Mouse (Mus musculus): Measurements from ENCODE around the gene Cox14. TPM values are rescaled to one million over a fixed set of nuclear protein-coding genes. Genes with fewer than 3 reads are reported as not detected.
"Not testable (repeated sequence)": the region's sequence is repeated elsewhere in the genome, so short reads cannot be mapped to it uniquely, and the experiment has no call there.

Cox14 gene
- total RNA-seq, 4 experiments from 2014 or later, result 154 to 172 (median 162) TPM

DNA sequence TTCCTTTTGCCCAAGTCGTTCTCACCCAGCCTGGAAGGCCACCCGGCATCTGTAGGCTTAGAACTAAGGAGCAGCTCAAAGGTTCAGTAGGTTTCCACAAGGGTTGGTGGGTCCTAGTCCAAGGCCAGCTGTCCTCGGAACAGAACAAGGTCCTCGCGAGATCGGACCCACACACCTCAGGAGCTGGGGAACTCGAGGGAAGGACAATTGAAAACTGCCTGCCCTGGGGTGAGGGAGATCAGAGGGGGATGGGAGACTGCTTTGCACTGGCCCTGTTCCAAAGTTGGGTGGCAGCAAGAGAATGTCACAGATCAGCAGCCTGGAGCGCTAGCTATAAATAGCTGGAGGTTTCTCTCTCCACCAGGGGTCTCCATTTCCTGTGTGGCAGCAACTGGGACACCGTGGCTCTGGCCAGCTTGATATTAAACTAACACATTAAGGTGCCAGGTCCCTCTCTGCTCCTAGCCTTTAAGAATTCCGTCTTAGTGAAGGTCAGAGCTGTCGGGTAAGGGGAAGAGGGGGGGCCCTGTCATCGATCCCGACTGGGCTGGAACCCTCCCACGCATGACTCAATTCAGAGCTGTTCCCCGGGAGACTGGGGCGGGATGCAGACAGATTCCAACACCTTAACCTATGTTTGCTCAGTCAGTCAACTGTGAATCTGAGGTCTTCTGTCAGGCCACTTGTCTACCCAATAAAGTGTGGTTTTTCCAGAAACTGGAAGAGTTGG is 961 bp upstream of the Cox14 start:
- peak; percentile 80 to 86 for DNase-seq (ENCODE audit: low spot score in 2 of 2)

GRCm38 (mm10) chr15:99726549-99726948 is 1.1 kb downstream of the Cox14 start:
- no peak for DNase-seq (ENCODE audit: low spot score in 2 of 2)

- DNase-seq (ENCODE audit: low spot score in 2 of 2), result not testable (repeated sequence)
Observed at GRCm38 (mm10) chr15:99727039-99727438, 1.6 kb downstream of the Cox14 start.

GRCm38 (mm10) chr15:99727525-99727924 is 2.1 kb downstream of the Cox14 start:
- no peak for DNase-seq (ENCODE audit: low spot score in 2 of 2)

GRCm38 (mm10) chr15:99728211-99728610 is 2.8 kb downstream of the Cox14 start:
- DNase-seq (ENCODE audit: low spot score in 2 of 2), result no peak

- no peak for DNase-seq (ENCODE audit: low spot score in 2 of 2)
Observed at GRCm38 (mm10) chr15:99729056-99729783, 3.8 kb downstream of the Cox14 start.

DNA sequence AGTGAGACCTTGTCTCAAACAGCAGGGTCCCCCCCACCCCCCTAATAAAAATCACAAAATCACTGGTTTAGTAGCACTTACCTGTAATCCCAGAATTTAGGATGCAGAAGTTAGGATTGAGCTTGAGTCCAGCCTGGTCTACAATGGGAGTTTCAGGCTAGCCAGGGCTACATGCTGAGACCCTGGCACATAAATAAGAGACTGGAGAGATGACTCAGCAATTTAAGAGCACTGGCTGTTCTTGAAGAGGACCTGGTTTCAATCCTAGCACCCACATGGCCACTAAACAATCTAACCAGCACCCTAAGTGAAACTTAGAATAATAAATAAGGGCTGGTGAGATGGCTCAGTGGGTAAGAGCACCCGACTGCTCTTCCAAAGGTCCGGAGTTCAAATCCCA is 5.7 kb downstream of the Cox14 start:
- no peak for DNase-seq (ENCODE audit: low spot score in 2 of 2)

DNA sequence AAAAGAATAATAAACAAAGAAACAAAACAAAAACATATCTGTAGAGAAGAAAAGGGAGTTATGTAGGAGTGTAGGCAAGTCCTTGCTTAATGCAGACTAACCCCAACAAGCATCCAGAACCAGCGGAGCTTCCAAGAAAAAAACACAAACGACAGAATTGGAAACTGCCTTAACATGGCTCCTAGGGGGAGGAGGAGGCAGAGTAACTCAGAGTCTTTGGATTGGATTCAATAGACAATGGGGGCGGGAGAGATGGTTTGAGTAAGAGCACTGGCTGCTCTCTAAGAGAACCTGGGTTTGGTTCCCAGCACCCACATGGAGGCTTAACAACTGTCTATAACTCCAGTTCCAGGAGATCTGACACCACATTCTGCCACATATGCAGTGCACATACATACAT is 6.3 kb downstream of the Cox14 start:
- DNase-seq (ENCODE audit: low spot score in 2 of 2), result no peak

DNA sequence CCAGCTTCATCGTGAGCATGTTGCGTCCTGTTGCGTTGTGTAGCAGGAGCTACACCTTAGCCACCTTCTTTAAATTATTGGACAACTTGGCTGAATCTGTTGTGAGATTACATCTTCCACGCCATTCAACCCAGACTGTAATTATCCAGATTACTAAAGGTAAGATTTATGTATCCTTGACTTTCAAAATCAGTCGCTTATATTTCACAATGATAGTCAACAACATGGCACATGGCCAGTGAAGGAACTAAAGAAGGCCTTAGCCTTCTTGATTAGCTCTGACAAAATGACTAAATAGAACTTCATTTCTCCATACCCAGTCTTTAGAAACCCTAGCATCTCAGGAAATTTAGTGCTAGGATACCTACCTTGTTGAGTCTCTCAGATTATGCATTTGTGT is 7.8 kb downstream of the Cox14 start:
- no peak for DNase-seq (ENCODE audit: low spot score in 2 of 2)

- peak; percentile 100 for DNase-seq (ENCODE audit: low spot score in 2 of 2)
Observed at GRCm38 (mm10) chr15:99735631-99736030, 10.2 kb downstream of the Cox14 start.

GRCm38 (mm10) chr15:99736675-99737074 is 11.3 kb downstream of the Cox14 start:
- no peak for DNase-seq (ENCODE audit: low spot score in 2 of 2)

DNA sequence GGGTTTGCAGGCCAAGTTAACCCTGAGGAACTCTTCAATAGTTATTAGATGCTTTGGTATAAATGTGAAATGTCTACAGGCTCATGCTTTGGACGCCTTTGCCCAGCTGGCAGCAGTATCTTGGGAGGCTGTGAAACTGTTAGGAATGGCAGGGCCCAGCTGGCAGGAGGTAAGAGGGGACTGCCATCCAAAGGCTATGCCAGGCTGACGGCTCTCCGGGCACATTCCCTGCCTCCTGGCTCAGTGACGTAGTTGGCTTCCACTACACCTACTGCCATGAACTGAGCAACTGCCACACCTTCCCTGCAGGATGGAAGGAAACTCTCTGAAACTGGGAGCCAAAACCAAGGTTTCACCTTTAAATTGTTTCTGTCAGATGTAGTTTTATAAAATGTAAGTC is 14.8 kb downstream of the Cox14 start:
- no peak for DNase-seq (ENCODE audit: low spot score in 2 of 2)

DNA sequence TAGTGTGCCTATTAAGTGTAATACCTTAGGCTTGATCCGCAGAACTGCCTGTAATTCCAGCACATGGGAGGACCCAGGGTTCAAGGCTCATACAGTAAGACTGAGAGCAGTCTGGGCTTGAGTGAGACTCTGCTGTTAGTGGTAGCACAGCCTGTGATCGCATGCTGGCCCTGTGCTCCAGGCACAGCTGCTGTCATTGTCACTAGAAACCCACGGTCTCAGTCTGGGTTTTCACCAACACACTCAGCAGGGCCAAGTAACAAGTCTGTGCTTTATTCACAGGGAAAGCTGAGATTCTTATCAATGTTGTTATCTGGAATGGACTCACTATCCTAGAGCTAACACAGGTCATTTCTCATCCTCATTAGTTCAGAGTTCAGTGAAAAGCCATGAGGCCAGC is 28.8 kb downstream of the Cox14 start:
- DNase-seq (ENCODE audit: low spot score in 2 of 2), result no peak

DNA sequence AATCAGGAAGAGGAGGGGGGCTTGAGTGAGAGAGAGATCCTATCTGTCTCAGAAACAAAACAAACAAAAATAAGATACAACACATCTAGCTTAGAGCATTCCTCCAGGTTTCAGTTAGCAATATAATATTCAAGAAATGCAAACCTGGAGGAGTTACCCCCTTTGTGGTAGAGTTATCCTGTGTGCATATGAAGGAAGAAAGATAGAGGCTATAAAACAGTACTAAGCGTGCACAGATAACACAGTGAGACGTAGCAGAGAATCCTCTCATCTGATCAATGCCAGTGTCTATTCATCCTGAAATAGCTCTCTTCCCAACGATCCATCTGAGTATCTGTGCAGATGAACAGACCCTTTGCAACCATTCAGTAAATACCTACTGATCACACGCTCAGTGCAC is 42.0 kb downstream of the Cox14 start:
- no peak for DNase-seq (ENCODE audit: low spot score in 2 of 2)

GRCm38 (mm10) chr15:99768761-99769160 is 43.3 kb downstream of the Cox14 start:
- no peak for DNase-seq (ENCODE audit: low spot score in 2 of 2)

DNA sequence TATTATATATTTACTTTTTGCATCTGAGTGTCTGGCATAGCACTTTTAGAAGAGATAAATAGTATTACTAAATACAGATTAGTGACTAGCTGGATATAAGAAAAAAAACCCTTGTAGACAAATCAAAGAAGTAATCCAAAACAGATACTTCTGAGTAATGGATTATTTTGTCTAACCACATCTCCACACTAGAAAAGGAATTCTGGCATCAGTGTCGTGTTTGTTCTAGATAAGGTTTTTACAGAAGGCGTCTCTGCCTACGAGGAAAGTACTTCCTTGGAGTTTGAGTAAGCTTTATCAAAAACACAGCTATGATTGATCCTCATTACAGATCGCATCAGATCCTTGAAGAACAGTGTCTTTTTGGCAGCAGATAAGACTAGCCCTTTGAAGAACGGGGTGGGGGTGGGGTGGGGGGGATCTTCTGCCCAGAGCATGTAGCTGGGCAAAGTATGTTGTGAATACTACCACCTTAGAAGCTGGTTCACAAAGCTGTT is 45.6 kb downstream of the Cox14 start:
- DNase-seq (ENCODE audit: low spot score in 2 of 2), result no peak

GRCm38 (mm10) chr15:99771601-99772276 is 46.3 kb downstream of the Cox14 start:
- no peak for DNase-seq (ENCODE audit: low spot score in 2 of 2)

DNA sequence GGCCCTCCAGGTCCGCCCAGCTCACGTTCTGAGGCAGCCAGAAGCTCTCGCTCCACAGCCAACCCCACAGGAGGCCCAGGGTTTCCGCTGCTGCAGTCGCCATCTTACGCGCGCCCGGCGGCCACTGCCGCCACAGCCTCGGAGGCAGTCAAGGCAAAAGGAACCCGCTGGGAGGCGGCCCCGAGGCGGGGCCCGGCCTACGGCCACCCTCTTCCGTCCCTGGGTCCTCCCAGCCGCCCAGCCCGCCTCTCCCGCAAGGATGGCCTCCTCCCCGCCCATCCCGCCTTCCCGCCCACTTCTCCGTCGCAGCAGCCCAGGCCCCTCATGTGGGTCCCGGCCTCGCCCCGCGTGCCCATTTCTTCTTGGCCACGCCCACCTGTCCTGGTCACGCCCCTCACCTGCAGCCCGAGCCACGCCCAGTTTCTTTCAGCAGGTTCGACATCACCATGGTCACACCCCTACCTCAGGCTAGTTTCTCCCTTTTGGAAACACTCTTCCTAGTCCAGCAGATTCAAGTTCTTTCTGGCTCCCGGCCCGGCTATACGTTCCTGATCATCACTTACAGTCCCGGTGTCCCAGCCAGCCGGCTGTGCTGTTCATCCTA is 47.0 kb downstream of the Cox14 start:
- peak; percentile 79 to 80 for DNase-seq (ENCODE audit: low spot score in 2 of 2)

- not testable (repeated sequence) for DNase-seq (ENCODE audit: low spot score in 2 of 2)
Observed at GRCm38 (mm10) chr15:99772881-99772924, 47.3 kb downstream of the Cox14 start, which contains the start of gene Cers5. TSS of gene Cers5 (minus strand) at chr15:99772885.

DNA sequence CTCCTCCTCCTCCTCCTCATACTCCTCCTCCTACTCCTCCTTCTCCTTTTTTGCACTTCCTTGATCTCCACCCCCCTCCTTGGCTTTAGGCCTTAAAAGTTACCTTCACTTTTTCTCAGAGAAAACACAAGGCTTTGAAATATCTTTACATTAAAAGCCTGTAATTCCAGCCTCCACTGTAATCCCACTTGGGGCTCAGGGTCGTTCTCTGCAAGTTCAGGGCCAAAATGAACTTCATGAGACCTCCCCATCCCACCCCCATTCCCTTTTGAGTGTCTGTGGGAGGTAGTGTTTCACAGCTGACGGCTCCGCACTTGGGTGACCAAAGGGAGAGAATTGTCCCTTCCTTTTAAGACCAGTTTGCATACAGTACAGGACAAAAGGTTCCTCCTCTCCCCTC is 47.5 kb downstream of the Cox14 start:
- DNase-seq (ENCODE audit: low spot score in 2 of 2), result no peak

Data from gastrocnemius, adult 8-10 months (tissue).